Mouse (Mus musculus): ENCODE data around the gene Atxn7l2. TPM values are rescaled to one million over a fixed set of nuclear protein-coding genes. Genes with fewer than 3 reads are reported as not detected.
A peak's percentile ranks its signal among the peaks of the same experiment; 100 is the strongest.

The Atxn7l2 gene
- polyA plus RNA-seq, 1 experiment from 2014 or later, result 3.4 TPM

DNA sequence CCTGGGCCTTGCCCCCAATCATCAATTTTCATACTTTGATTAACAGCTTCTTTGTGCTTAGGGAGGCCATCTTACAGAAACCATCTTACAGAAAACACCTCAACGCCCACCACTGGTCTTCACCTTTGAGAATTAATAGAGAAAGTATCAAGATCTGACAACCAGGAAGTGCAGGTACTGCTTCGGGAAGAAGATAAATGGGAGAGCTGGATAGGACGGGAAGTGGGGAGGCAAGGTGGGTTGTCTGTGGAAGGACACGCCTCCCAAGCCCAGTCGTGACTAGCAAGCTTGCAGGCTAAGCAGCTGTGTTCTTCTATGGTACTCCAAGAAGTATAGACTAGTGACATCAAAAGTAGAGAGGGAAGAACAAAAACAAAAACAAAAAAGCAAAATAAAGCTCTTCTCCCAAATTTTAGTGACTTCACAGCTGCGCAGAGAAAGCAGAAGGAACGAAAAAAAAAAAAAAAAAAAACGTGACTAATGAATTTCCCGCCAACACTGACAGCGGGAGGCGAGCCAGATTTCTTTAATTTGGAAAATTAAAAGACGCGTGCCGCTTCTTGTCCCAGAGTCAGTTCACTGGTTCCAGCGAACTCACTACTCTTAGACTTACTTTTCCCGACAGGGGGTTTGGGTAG lies 25.2 kb downstream of the Atxn7l2 start:
- no peaks in the 10 kb centered on the region for H3K9me3 ChIP-seq (ENCODE audit: control insufficient read depth)
- TF ChIP-seq CTCF (IDR thresholded peaks at IDR 0.05; ENCODE audit: low read depth), result no peak
- H3K4me1 ChIP-seq (replicated peaks; ENCODE audit: control insufficient read depth, insufficient read depth, low read length), result 0 out of 2 replicates have a peak, but pooled peaks cover 2% of the 10 kb centered on the region
- no peak overlapping the region for H3K27ac ChIP-seq (ENCODE audit: low read depth, low read length)
- peak overlapping the region; percentile 71 for H3K4me3 ChIP-seq (ENCODE audit: low read depth, low read length)
- ATAC-seq, result no peak
- H3K36me3 ChIP-seq (ENCODE audit: control insufficient read depth, insufficient read depth), result no peaks in the 10 kb centered on the region; the same call in 1 of the 2 replicates
- WGBS, result 3% methylated on average over 16 of the region's 16 CpGs
- H3K9ac ChIP-seq (ENCODE audit: low read depth, low read length), result 0 out of 2 replicates have a peak overlapping the region, but pooled peaks have one; percentile 67
- peak overlapping the region; percentile 92 for H3K4me2 ChIP-seq (replicated peaks; ENCODE audit: low read depth)
- H3K27me3 ChIP-seq (replicated peaks; ENCODE audit: control insufficient read depth, insufficient read depth, low read length), result no peaks in the 10 kb centered on the region

DNA sequence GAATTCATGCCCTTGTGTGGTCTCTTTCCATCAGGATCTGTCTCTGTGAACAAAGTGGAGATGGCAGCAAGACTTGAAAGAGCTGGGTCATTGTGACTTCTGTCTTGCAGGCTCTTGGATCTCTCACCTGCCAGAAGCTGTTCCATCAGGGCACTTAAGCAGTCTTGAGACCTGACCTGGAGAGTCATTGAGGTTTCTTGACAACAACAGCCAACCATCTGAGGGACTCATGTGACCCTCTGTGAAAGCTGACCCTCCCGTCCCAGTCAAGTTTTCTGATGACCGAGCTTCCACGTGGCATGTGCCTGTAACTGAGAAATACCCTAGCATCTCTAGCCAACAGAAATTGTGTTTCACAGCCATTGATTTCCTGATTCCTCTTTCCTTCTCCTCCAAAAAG lies 26.0 kb downstream of the Atxn7l2 start:
- WGBS, result 78% methylated on average over 3 of the region's 3 CpGs
- Histone ChIP-seq H3K4me3 (ENCODE audit: low read depth, low read length) (no peak overlapping the region), H3K9ac (ENCODE audit: low read depth, low read length) (no peak overlapping the region), H3K27ac (ENCODE audit: low read depth, low read length) (no peak overlapping the region), H3K4me1 (replicated peaks; ENCODE audit: control insufficient read depth, insufficient read depth, low read length) (0 out of 2 replicates have a peak, but pooled peaks cover 2% of the 10 kb centered on the region), H3K9me3 (ENCODE audit: control insufficient read depth) (no peaks in the 10 kb centered on the region), H3K4me2 (replicated peaks; ENCODE audit: low read depth) (no peak overlapping the region), H3K36me3 (ENCODE audit: control insufficient read depth, insufficient read depth) (no peaks in the 10 kb centered on the region; the same call in 1 of the 2 replicates), H3K27me3 (replicated peaks; ENCODE audit: control insufficient read depth, insufficient read depth, low read length) (no peaks in the 10 kb centered on the region)
- TF ChIP-seq CTCF (IDR thresholded peaks at IDR 0.05; ENCODE audit: low read depth), result no peak
- no peak for ATAC-seq

DNA sequence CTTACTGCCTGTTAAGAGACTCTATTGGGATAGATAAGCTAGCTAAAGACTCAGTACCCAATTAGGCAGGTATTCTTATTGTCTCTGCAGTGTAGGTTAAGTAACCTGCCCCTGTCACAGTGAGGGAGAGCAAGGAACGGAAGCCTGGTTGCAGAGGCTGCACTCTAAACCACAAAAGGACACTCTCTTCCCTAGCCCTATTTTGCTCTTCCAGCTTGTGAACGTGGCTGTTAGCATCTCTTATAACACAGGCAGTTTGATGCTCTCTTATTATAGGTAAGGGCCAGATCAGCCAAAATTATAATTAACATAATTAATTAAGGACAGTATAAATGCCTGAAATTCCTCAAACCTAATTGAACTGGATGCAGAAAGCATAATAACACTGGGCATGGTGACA lies 30.2 kb downstream of the Atxn7l2 start:
- Histone ChIP-seq H3K4me3 (ENCODE audit: low read depth, low read length) (no peak overlapping the region), H3K27ac (ENCODE audit: low read depth, low read length) (no peak overlapping the region), H3K27me3 (replicated peaks; ENCODE audit: control insufficient read depth, insufficient read depth, low read length) (no peaks in the 10 kb centered on the region), H3K4me1 (replicated peaks; ENCODE audit: control insufficient read depth, insufficient read depth, low read length) (no peaks in the 10 kb centered on the region), H3K9me3 (ENCODE audit: control insufficient read depth) (no peaks in the 10 kb centered on the region), H3K4me2 (replicated peaks; ENCODE audit: low read depth) (no peak overlapping the region), H3K36me3 (ENCODE audit: control insufficient read depth, insufficient read depth) (no peaks in the 10 kb centered on the region), H3K9ac (ENCODE audit: low read depth, low read length) (no peak overlapping the region)
- ATAC-seq, result no peak
- 48% methylated on average over 2 of the region's 2 CpGs for WGBS
- no peak for TF ChIP-seq CTCF (IDR thresholded peaks at IDR 0.05; ENCODE audit: low read depth)

DNA sequence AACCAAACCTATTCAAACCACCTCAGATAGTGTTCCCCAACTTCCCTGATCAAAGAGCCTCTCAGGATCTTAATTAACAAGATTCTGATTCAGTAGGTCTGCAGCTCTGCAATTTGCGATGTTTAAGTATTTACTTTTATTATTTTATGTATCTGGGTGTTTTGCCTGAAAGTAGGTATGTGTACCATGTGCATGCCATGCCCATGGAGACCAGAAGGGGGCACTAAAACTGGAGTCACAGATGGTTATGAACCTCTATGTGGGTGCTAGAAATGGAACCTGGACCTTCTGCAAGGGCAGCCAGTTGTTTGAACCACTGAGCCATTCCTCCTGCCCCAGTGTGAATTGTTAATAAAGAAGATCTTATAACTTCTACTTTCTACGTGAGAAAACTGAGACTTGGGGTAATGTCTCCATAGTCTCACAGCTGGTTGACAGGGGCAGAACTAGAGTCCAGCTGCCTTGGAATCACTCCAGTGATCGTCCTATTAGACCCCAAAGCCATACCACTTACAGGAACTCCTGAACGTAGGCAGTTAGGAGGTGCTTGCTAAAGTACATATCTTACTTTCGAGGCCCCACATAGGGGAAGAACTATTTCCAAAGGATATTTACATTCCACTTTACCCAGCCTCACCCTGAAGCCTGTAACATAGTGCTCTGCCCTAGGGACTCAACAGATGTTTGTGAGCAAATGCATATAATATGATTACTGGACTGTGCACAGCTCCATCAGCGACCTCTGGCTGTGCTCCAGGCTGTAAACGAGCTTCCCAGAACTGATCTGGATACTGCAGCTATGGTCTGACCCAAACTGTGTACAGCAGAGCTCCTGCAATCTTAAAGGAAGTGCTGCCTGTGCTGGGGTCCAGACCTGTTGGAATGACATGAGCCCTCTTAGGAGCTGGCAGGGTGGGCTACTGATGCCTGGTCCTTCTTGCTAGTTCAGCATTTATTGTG lies 31.7 kb downstream of the Atxn7l2 start:
- no peak overlapping the region for H3K4me3 ChIP-seq (ENCODE audit: low read depth, low read length)
- no peak overlapping the region for H3K9ac ChIP-seq (ENCODE audit: low read depth, low read length)
- ATAC-seq, result peak; percentile 19; the same call in 1 of the 2 replicates
- no peak overlapping the region for H3K27ac ChIP-seq (ENCODE audit: low read depth, low read length)
- no peaks in the 10 kb centered on the region for H3K9me3 ChIP-seq (ENCODE audit: control insufficient read depth)
- H3K4me2 ChIP-seq (replicated peaks; ENCODE audit: low read depth), result no peak overlapping the region
- H3K4me1 ChIP-seq (replicated peaks; ENCODE audit: control insufficient read depth, insufficient read depth, low read length), result no peaks in the 10 kb centered on the region
- peak; percentile 21; the same call in 1 of the 2 replicates for TF ChIP-seq CTCF (IDR thresholded peaks at IDR 0.05; ENCODE audit: low read depth)
- H3K36me3 ChIP-seq (ENCODE audit: control insufficient read depth, insufficient read depth), result no peaks in the 10 kb centered on the region
- WGBS, result 53% methylated on average over 7 of the region's 7 CpGs
- no peaks in the 10 kb centered on the region for H3K27me3 ChIP-seq (replicated peaks; ENCODE audit: control insufficient read depth, insufficient read depth, low read length)

DNA sequence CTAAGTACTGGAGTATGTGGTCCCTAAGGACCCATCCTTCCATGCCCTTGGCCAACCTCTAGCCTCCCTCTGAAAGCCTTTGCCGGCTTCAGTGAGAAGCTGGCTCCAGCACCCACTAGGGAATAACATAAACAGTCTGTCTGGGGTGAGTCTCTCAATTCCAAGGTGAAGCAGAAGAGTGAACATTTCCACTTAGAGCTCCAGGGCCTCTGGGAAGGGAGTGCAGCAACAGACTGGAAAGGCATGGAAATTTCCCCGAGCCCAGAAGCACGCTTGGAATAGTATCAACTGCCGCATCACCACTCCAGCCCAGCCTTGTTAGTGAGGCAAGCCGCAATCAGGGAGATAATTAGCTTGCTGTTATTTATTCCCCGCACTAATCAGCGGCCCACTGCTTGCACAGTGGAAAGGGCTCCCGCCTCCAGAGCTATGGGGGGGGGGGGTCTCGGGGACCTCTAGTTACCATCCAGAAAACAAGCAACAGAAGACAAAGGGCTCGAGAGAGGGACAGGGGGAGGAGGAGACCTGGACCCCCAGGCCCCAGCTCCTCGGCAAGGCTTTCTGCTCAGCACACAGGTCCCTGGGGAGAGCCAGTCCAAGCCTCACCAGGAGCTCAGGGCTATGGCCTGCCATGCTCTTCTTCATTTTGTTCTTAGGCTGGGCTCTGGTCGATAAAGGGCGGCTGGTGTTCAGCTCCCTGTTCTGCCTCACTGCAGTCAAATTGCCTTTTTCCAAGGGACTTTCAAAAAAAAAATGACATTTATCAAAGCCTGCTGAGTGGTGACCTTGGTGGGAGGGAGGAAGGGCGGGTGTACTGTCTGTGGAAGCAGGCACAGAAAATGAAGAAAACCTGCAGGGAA lies 35.8 kb downstream of the Atxn7l2 start:
- Histone ChIP-seq H3K4me3 (ENCODE audit: low read depth, low read length) (no peak overlapping the region), H3K4me1 (replicated peaks; ENCODE audit: control insufficient read depth, insufficient read depth, low read length) (no peaks in the 10 kb centered on the region), H3K36me3 (ENCODE audit: control insufficient read depth, insufficient read depth) (no peaks in the 10 kb centered on the region), H3K27me3 (replicated peaks; ENCODE audit: control insufficient read depth, insufficient read depth, low read length) (no peaks in the 10 kb centered on the region), H3K9me3 (ENCODE audit: control insufficient read depth) (no peaks in the 10 kb centered on the region), H3K9ac (ENCODE audit: low read depth, low read length) (no peak overlapping the region), H3K27ac (ENCODE audit: low read depth, low read length) (no peak overlapping the region), H3K4me2 (replicated peaks; ENCODE audit: low read depth) (no peak overlapping the region)
- no peak for ATAC-seq
- TF ChIP-seq CTCF (IDR thresholded peaks at IDR 0.05; ENCODE audit: low read depth), result no peak
- 32% methylated on average over 14 of the region's 14 CpGs for WGBS
